Mouse (Mus musculus) bone marrow macrophage, adult 2 months (primary cell): ENCODE data around the gene Hmgcl.

Source experiments
- CTCF ChIP-seq: IDR thresholded peaks from 2 replicates; pipeline ENCODE4 v1.5.1; 2012; ENCODE audit warnings: low read depth, mild to moderate bottlenecking, low read length, moderate library complexity
- POLR2A ChIP-seq: IDR thresholded peaks from 2 replicates; pipeline ENCODE4 v1.6.1; 2012; ENCODE audit warnings: mild to moderate bottlenecking, low read depth, low read length, borderline replicate concordance

- TF ChIP-seq CTCF (no peak), POLR2A (no peak)
Measured at GRCm38 (mm10) chr4:135934708-135935500, 11.3 kb upstream of the Hmgcl start.
